Mouse (Mus musculus) layer of hippocampus, adult 8-10 months (tissue): ENCODE data around the gene Brip1. TPM values are rescaled to one million over a fixed set of nuclear protein-coding genes. Genes with fewer than 3 reads are reported as not detected.

Source experiments
- DNase-seq, 2 experiments: peaks; one replicate each; pipeline ENCODE4 v3.0.0; 2022; ENCODE audit warnings: low spot score in 2 of 2
- total RNA-seq, 4 experiments: library from RNA; stranded (reverse); gene quantifications; 2 replicates each; pipeline ENCODE4 v1.2.4; 2022

Gene Brip1
- total RNA-seq, 4 experiments from 2014 or later, result 0.06 to 0.16 (median 0.11) TPM; not detected in 1

DNA sequence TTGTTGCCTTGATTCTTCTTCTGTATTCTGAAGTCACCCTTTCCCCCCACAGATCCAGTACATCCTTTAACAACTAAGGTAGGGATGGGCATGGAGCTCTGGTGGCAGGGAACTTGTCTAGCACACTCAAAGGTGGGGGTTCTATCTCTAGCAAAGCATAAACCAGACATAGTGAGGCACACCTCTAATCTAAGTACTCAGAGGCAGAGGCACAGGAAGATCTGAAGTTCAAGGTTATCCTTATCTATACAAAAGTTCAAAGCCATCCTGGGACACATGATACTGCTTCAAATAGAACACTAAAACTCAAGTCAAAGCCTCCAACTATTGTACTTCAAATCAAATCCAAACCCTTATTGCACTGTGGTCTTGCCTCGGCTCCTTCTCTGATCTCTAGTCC, 85.0 kb downstream of the Brip1 start:
- no peak for DNase-seq

DNA sequence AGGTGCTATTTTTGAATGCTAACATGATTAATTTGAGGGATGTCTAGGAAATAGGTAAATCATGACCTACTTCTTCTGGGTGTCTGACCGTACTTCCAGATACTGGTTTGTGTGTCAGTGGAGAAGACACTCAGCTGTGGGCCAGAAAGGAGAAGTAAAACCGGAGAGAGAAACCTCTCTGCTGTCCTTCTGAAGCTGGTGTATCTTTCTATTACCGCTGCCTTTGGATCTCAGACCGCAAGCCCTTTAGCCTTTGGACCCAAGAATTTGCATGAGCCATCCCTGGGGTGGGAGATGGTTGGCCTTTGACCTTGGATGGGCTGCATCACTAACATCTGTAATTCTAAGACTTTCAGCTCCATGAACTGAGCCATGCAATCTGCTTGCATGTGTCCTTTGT, 93.7 kb downstream of the Brip1 start:
- DNase-seq, result no peak

DNA sequence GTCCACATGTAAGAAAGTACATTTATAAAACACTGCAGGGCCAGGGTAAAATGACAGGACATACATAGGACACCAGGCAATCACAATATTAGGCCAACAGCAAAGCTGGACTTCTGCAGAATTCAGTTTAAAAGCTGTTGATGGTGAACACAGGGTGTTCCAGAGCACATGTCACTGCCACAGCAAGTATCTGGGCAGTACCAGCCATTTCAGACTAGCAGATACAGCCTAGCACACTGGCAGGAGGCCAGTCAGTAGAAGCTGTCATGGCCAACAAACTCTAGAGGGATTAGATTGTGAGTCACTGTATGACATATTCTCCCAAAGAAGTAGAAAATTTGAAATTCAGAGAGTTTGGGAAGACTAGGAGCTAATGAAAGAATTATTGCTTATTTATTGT, 94.4 kb downstream of the Brip1 start:
- peak in 1 of 2 experiments; percentile 5 for DNase-seq

DNA sequence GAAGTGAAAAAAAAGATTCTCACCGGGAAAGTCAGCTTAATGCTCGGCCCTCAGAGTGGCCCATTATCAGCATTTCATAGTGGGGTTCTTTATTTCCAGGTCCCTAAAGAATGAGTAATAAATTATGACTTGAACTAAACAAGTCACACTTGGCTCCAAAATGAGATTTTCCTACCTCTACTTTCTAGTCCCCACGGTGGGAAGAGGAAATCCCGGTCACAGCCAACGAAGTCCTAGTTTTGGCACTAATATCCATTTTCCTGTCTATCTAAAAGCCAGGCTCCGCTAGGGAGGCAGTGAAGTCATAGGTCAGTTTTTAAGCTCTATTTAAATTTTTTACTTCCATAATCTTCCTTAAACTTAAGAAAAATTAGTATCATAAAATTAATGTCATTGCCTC, 99.8 kb downstream of the Brip1 start:
- no peak for DNase-seq

DNA sequence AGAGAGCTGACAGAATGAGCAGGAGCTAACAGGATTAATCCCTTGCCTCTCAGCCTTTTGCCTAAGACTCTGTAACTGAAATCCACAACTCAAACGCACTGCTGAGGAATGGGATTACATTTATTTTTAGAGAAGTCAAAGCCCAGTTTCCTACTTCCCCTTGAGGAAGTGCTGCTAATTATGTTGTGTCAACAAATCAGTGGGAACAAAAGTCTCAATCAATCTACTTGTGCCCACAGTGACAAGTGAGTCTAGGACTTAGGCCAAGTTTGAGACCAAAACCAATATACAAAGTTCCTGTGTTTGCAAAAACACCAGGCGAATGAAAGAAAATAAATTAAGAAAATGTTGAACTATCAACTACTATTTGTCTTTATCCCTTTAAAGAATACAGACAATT, 101.7 kb downstream of the Brip1 start:
- DNase-seq, result no peak

DNA sequence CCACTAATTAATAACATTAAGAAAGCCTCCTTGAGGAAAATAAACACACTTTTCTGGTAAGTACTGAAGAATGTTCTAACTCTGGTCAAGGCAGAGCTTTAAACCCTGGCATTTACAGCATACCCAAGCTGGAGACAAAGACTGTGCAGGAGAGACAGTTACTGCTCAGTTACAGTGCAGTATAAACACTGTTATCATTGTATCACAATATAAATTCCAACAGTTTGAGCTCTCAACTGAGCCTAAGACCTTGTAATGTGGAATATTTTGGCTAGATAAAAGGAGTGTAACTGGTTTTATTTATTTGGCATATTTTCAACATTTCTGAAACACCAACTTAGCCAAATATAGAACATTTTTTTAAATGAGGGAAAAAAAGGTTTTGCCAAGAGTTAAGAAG, 112.2 kb downstream of the Brip1 start:
- DNase-seq, result no peak

DNA sequence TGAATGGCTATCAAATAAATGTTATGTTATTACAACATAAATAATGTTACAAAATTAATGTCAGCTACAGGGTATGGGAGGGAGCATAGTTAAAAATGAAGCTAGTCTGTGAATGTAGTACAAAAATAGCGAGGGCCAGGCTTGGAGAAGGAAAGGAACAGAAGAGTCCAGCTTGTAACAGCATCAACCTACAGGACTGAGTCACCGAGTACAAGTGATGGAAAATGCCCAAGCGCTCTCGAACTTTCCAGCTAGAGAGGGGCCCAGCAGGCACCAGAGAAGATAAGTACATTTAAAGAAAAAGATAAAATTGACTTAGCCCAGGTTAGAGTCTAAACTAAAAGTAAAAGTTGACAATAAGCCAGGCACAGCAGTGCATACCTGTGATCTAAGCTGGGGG, 116.5 kb downstream of the Brip1 start:
- no peak for DNase-seq

DNA sequence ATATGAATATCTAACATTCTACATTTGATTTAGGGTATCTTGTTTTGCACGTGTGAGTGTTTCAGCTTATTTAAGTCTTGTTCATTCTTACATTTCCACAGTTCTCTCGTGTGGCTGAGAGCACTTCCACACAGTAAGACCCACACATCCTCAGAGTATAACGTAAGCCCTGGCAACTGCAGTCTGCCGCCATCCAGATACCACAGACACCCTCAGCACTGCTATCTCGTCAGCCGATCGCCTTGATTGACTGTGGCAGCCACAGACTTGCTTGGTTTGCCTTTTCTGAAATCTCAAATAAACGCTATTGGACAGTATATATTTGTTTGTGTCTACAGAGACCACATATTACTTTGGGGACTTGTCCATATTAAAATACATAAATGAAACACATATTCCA, 123.0 kb downstream of the Brip1 start:
- no peak for DNase-seq

DNA sequence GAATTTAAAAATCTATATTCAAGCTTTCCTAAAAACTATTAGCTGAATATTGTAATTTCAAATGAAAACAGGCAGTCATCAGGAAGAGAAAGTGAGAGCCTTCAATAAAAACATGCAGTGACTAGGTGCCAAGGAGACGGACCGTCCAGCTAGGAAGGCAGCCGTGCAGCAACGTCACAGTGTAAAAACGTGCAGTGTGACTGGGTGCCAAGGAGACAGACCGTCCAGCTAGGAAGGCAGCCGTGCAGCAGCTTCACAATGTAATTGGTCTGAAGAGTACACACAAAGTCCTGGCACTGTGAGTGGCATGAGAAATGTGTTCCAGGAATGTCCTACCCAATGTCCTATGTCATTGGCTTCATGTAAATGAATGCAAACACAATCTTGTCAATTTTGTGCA, 124.0 kb downstream of the Brip1 start:
- no peak for DNase-seq

DNA sequence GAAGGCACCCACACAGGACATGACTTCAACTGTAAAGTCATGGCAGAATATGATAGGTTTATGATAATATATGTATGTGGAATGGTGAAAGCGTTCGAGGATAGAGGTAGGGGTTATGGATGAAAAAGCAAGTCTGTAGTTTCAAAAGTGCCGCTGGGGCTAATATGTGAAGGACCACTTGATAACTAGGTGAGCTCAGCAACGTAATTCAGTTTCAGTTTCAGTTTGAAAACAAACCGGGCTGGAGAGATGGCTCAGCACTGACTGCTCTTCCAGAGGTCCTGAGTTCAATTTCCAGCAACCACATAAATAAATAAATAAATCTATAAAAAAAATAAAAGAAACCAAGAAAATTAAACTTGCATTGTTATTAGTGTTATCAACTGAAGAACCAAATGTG, 124.6 kb downstream of the Brip1 start:
- no peak for DNase-seq

DNA sequence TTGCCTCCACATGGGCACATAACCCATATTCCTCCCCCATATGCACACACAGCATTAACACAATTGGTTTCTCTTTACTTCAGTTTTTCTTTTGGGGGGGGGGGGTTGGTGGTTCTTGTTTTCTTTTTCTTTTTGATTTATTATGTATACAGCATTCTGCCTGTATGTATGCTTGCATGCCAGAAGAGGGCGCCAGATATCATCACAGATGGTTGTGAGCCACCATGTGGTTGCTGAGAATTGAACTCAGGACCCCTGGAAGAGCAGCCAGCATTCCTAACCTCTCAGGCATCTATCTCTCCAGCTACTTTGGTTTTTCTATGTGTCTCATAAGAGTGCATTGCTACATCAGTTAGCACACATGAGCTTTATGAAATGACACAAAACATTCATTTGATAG, 125.6 kb downstream of the Brip1 start:
- no peak for DNase-seq

DNA sequence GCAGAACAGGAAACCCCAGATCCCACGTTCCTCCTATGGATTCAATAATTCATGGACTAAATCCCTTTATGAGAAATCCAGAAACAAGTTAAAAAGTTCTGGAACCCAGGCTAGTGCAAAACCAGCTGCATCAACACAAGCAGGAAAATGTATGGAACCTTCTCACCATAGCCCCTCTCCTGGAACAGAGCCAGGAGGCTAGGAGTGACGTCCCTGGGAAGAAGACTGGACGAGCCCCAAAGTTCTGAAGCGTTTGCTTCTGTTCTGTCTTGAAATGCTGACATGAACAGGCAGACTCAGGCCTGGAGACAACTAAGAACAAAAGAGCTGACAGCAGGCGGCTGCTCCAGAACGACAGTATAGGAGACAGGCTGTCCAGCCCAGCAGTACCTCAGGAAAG, 132.3 kb downstream of the Brip1 start:
- no peak for DNase-seq

DNA sequence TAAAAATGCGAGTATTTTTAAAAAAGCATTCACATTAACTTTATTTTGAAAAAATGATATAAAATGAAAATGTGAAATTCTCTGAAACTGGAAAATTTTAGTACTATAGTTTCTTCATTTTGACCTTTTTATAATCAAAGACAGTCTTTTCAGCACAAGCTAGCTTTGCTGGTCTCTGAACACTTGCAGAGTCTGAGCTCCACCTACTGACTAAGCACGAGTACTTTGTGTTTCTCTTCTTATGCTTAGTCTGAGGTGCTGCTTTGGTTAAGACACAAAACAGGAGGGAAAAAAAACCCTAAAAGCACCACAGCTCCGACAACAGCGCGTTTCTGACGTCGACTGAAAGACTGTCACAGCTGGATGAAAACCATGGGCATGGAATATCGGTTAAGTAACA, 133.8 kb downstream of the Brip1 start:
- no peak for DNase-seq

DNA sequence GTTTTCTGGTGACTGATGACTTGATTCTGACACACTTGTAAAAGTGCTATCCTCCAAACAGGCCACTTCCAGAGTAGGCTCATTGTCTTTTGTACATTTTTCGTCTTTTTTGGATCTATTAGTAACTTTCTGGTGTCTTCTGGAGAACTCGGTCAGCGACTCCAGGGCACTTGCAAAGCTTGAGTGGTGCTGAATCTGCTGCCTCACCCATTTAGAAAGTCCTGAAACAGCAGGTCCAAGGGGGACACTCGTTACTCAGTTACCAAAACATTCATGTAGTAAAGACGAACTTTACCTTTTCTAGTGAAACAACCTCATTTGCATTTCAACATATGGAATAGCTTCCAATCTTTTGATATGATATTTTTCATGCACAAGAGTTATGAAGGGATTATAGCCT, 136.1 kb downstream of the Brip1 start:
- DNase-seq, result no peak

DNA sequence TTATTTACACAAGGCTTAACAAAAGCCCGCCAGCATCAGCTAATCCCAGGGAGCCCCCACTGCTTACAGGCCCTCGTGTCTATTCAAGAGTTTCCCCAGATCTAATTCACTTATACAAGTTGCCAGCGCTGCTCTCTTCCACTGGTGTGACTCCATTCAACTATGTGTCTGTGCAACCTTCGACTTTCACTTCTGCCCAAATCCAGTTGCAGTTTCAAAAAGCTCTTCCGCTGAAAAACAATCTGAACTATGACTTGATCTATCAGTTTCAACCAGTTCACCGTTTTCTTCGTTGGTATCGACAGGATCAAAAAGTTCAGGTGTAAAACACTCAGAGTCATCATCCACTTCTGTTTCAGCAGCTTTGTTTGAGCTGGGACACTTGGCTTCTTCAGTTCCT, 139.8 kb downstream of the Brip1 start:
- no peak for DNase-seq

DNA sequence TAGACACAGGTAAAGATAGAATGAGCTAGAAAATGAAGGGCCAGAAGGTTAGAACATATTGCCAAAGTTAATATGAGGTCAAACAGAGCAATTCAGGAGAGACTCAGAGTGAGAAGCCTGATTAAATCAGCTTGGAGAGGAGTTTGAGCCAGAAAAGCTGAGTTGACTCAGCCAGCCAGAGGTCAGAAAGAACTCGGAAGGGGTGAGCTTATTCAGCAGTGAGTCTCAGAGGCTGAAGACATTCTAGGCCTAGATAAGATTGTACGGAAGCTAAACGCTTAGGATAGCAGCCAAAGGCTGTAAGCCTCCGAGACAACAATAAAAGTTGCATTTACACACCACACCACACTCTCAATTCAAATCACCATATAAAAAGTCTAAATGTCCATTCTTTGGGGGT, 141.9 kb downstream of the Brip1 start:
- no peak for DNase-seq

DNA sequence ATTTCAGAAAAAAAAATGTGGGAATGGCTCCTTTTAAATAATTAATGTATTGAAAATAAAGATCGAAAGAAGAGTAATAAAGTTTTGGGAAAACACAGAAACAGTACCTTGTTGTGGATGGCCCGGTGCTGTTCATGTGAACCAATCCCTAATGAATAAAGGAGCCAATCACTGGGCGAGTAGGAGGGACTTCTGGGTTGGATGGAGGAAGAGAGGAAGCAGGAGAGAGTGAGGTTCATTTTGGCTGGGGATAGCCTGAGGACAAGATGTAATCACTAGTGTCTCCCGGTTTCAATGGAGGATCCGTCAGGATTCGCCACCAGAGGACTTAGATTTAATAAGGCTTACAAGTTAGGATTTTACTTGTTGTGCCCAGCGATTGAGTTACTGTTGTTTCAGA, 145.2 kb downstream of the Brip1 start:
- DNase-seq, result no peak

DNA sequence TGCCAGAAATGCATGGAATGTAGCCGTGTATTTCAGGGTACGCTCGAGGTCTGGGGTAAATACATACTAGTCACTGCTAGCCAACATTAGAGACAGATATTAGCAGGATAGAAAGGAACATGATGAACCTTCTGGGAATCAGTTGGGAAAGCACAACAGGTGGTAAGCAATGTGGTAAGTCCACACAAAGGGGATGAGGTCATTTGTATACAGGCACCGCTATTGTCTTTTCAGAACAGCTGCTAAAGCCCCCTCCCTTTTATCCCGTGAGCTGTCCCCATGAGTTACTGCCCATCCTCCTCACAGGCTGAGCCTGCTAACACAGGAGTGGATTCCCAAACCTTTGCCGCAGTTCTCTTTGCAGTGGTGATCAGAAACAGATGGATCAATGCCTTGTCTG, 149.6 kb downstream of the Brip1 start:
- DNase-seq, result no peak

DNA sequence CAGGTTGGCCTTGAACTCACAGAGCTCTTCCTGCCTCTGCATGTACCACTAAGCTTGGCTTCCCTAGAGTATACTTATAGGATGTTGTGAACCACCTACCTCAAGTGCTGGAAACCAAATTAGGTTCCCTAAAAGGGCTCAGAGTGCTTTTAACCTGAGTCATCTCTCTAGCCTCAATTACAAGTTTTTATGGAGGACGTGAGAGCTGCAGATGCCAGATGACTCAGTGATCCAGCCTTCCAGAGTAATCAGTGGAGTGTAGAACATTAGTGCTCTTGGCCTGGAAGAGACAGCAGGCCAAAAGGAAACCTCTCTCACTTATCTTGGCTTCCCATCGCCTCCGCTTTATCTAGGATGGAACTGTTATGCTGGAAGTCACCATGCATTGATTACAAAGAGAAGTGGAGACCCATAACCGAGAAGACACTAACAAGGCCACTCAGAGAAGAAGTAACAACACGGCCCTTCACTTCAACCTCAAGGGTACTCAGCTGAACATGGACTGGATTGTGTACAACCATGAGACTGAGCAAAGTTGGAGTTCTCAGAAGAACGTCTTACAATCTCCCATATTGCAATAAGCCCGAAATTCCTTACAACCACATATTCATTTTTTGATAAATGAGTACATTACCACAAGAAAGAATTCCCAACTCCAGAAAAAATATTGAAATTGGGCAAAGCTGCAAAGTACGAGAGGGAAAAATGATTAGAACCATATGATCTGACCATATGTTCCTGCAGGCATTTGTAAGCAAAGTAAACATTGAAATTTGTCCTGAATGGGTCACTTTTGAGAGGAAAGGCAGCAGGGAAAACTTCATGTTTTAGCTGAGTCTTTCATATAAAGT, 150.3 kb downstream of the Brip1 start:
- no peak for DNase-seq

DNA sequence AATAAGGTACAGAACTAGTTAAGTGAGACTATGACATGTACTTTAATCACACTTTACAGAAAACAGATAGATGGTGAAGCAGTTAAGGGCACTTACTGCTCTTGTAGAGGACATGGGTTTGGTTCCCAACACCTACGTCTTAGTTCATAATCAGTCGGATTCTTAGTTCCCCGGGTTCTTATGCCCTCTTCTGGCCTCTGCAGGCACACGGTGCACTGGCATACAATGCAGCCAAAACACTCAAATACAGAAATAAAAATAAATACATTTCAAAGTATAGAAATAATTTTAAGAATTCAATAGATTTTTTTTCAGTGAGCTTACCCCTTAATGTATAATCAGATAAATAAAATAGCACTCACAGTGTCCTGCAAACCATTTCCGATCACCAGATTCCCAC, 161.0 kb downstream of the Brip1 start:
- DNase-seq, result no peak

DNA sequence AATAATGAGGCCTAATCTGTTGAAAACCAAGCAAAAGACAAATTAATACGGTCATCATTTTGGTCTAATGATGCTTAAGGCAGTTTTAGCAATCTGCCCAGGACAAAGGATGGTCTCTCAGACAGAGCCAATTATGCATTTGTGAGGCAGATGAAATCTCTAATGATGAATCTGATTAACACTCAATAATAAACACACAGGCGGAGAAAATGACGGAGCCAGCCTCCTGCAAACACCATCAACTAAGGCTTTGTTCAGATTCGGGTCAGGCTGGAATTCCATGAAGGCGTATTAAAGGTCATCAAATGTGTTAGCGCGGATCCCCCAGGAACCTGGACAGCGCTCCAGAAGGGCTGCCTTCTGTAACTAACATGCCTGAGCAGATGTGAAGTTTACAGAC, 161.6 kb downstream of the Brip1 start:
- DNase-seq, result no peak

DNA sequence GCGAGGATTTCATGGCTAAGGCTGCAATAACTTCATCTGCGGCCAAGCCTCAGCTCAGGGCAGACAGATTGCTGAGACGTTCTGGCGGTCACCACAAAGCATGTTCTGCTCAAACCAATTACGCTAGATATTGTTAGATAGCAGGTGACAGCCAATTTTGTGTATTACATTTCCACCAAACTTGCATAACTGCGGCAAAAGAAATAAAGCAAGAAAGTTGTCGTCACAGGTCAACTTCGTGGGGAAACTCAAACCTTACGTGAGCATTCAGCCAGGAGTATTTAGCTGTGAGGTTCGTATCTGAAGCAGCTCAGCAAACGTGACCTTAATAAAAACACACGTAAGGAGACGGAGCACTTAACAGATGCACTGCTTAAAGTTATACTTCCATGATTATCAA, 162.3 kb downstream of the Brip1 start:
- DNase-seq, result no peak

DNA sequence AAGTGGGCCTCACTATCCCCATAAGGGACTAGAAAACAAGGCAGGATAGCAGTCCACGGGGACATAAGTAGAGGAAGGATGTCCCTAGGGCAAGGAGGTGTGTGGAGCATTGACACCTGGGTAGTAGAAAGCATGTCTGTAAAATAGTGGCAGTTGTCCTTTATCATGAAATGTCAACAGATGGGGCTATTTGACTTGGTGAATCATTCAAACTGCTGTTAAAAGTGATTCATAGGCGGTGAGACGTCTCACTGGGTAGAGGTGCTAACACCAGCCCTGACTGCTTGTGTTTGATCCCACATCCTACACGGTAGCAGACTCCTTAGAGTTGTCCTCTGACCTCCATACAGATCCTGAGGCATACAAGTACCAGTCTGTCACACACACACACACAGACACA, 168.1 kb downstream of the Brip1 start:
- no peak for DNase-seq

DNA sequence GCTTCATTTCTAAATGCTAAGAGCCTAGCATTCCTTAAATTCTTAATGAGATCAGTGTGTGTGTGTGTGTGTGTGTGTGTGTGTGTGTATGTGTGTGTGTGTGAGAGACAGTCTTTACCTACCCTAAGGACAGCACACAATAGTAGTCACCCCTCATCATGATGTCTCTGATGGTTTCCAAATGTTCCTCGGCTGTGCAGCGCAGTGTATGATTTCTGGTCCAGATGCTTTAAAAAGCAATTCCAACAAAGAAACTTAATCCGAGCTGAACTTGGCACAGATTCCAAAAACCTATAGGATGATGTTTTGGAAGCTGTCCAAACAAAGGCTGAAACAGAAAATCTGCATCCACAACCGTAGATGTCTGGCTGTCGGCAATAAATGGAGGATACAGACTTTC, 173.0 kb downstream of the Brip1 start:
- DNase-seq, result no peak
